Mouse (Mus musculus): ENCODE measurements around the gene Map2k2. TPM values are rescaled to one million over a fixed set of nuclear protein-coding genes. Genes with fewer than 3 reads are reported as not detected.

Map2k2 gene
- polyA plus RNA-seq, 1 experiment, result 53.0 TPM

- Histone ChIP-seq H3K36me3 (ENCODE audit: control insufficient read depth, insufficient read depth, low read length, poor library complexity, severe bottlenecking) (peaks cover 24% of the 10 kb centered on the region), H3K9me3 (replicated peaks; ENCODE audit: control insufficient read depth, insufficient read depth, low read length, poor library complexity, severe bottlenecking) (no peaks in the 10 kb centered on the region), H3K9ac (ENCODE audit: low read depth, poor library complexity, severe bottlenecking) (peak overlapping the region; percentile 69), H3K27ac (ENCODE audit: insufficient read depth, low read length) (0 out of 2 replicates have a peak overlapping the region, but pooled peaks have one; percentile 51), H3K4me3 (ENCODE audit: low read depth, low read length) (peak overlapping the region; percentile 8; the same call in 1 of the 2 replicates), H3K27me3 (ENCODE audit: control insufficient read depth, insufficient read depth, low read length, poor library complexity, severe bottlenecking) (no peaks in the 10 kb centered on the region), H3K4me1 (ENCODE audit: control insufficient read depth, insufficient read depth, low read length) (peaks cover 2% of the 10 kb centered on the region)
- TF ChIP-seq CTCF (IDR thresholded peaks at IDR 0.05; ENCODE audit: low read depth, low read length), result peak; percentile 34
- no peak for TF ChIP-seq POLR2A (IDR thresholded peaks at IDR 0.05; ENCODE audit: insufficient read depth, low read length)
- TF ChIP-seq EP300 (IDR thresholded peaks at IDR 0.05; ENCODE audit: insufficient read depth, low read depth, low read length), result no peak
Observed at GRCm38 (mm10) chr10:81143157-81143633, 37.5 kb downstream of the Map2k2 start.

DNA sequence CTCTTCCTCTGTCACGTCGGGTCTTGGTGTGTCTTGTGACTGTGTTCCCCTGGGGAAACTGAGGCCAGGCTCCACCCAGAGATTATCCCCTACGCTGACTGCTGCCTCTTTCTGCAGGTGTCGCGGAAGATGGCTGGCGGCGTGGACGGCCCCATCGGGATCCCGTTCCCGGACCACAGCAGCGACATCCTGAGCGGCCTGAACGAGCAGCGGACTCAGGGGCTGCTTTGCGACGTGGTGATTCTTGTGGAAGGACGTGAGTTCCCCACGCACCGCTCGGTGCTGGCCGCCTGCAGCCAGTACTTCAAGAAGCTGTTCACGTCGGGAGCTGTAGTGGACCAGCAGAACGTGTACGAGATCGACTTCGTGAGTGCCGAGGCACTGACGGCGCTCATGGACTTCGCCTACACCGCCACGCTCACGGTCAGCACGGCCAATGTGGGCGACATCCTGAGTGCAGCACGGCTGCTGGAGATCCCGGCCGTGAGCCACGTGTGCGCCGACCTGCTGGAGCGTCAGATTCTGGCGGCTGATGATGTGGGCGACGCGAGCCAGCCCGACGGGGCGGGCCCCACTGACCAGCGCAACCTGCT is 38.2 kb downstream of the Map2k2 start:
- Histone ChIP-seq H3K9ac (ENCODE audit: low read depth, poor library complexity, severe bottlenecking) (peak overlapping the region; percentile 69), H3K27ac (ENCODE audit: insufficient read depth, low read length) (no peak overlapping the region), H3K4me1 (ENCODE audit: control insufficient read depth, insufficient read depth, low read length) (peaks cover 2% of the 10 kb centered on the region), H3K4me3 (ENCODE audit: low read depth, low read length) (peak overlapping the region; percentile 32), H3K9me3 (replicated peaks; ENCODE audit: control insufficient read depth, insufficient read depth, low read length, poor library complexity, severe bottlenecking) (no peaks in the 10 kb centered on the region), H3K27me3 (ENCODE audit: control insufficient read depth, insufficient read depth, low read length, poor library complexity, severe bottlenecking) (no peaks in the 10 kb centered on the region), H3K36me3 (ENCODE audit: control insufficient read depth, insufficient read depth, low read length, poor library complexity, severe bottlenecking) (peaks cover 31% of the 10 kb centered on the region)
- no peak for TF ChIP-seq EP300 (IDR thresholded peaks at IDR 0.05; ENCODE audit: insufficient read depth, low read depth, low read length)

- peak overlapping the region; percentile 26 for H3K4me3 ChIP-seq (ENCODE audit: low read depth, low read length)
- no peak for TF ChIP-seq EP300 (IDR thresholded peaks at IDR 0.05; ENCODE audit: insufficient read depth, low read depth, low read length)
- TF ChIP-seq CTCF (IDR thresholded peaks at IDR 0.05; ENCODE audit: low read depth, low read length), result no peak
- TF ChIP-seq POLR2A (IDR thresholded peaks at IDR 0.05; ENCODE audit: insufficient read depth, low read length), result no peak
Observed at GRCm38 (mm10) chr10:81144667-81145066, 39.0 kb downstream of the Map2k2 start.

DNA sequence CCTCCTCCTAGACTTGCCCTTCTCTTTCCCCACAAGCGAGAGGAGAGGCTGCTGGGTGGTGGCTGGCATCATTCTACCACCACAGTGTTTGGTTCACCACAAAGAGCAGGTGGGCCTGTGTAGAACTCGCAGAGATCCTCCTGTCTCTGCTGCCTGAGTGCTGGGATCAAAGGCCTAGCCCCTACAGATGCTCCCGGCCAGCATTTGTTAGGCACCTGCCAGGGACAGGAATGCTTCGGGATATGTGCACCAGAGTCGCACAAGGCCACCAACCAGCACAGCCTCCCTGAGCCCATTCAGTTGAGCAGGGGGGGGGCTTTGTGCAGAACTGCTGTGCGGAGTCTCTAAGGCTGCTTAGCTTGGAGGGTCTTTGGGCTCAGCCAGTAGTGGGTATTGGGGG is 39.6 kb downstream of the Map2k2 start:
- H3K4me3 ChIP-seq (ENCODE audit: low read depth, low read length), result peak overlapping the region; percentile 26
- peak overlapping the region; percentile 22 for H3K27ac ChIP-seq (ENCODE audit: insufficient read depth, low read length)
- no peaks in the 10 kb centered on the region for H3K9me3 ChIP-seq (replicated peaks; ENCODE audit: control insufficient read depth, insufficient read depth, low read length, poor library complexity, severe bottlenecking)
- TF ChIP-seq POLR2A (IDR thresholded peaks at IDR 0.05; ENCODE audit: insufficient read depth, low read length), result no peak
- no peak for TF ChIP-seq CTCF (IDR thresholded peaks at IDR 0.05; ENCODE audit: low read depth, low read length)
- TF ChIP-seq EP300 (IDR thresholded peaks at IDR 0.05; ENCODE audit: insufficient read depth, low read depth, low read length), result no peak
- H3K4me1 ChIP-seq (ENCODE audit: control insufficient read depth, insufficient read depth, low read length), result no peaks in the 10 kb centered on the region
- H3K36me3 ChIP-seq (ENCODE audit: control insufficient read depth, insufficient read depth, low read length, poor library complexity, severe bottlenecking), result peaks cover 31% of the 10 kb centered on the region
- peak overlapping the region; percentile 69 for H3K9ac ChIP-seq (ENCODE audit: low read depth, poor library complexity, severe bottlenecking)
- no peaks in the 10 kb centered on the region for H3K27me3 ChIP-seq (ENCODE audit: control insufficient read depth, insufficient read depth, low read length, poor library complexity, severe bottlenecking)

More at GRCm38 (mm10) chr10:81144667-81145066, 39.0 kb downstream of the Map2k2 start:
- H3K27me3 ChIP-seq (ENCODE audit: control insufficient read depth, insufficient read depth, low read length, poor library complexity, severe bottlenecking), result no peaks in the 10 kb centered on the region
- no peaks in the 10 kb centered on the region for H3K4me1 ChIP-seq (ENCODE audit: control insufficient read depth, insufficient read depth, low read length)
- peak overlapping the region; percentile 69 for H3K9ac ChIP-seq (ENCODE audit: low read depth, poor library complexity, severe bottlenecking)
- peak overlapping the region; percentile 22 for H3K27ac ChIP-seq (ENCODE audit: insufficient read depth, low read length)
- H3K9me3 ChIP-seq (replicated peaks; ENCODE audit: control insufficient read depth, insufficient read depth, low read length, poor library complexity, severe bottlenecking), result no peaks in the 10 kb centered on the region
- peaks cover 31% of the 10 kb centered on the region for H3K36me3 ChIP-seq (ENCODE audit: control insufficient read depth, insufficient read depth, low read length, poor library complexity, severe bottlenecking)

DNA sequence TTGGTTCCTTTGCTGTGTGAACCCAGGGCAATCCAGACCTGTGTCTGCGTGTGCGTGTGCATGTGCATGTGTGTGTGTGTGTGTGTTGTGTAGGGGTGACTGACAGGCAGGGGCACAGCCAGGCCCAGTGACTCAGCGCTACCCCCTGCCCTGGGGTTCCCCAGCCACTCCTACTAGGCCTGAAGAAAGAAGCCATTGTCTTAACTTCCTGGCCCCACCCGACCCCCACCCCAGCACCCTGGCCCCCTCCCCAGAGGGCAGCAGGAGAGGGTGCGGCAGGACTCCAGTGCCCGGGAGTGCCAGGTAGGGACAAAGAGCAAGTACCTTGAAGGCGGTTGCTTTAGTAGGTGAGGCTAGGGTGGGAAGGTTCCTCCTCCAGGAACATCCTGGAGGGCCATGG is 40.1 kb downstream of the Map2k2 start:
- peak; percentile 81; the same call in 1 of the 2 replicates for TF ChIP-seq EP300 (IDR thresholded peaks at IDR 0.05; ENCODE audit: insufficient read depth, low read depth, low read length)
- no peak for TF ChIP-seq CTCF (IDR thresholded peaks at IDR 0.05; ENCODE audit: low read depth, low read length)
- H3K4me3 ChIP-seq (ENCODE audit: low read depth, low read length), result peak overlapping the region; percentile 26
- no peaks in the 10 kb centered on the region for H3K4me1 ChIP-seq (ENCODE audit: control insufficient read depth, insufficient read depth, low read length)
- H3K9me3 ChIP-seq (replicated peaks; ENCODE audit: control insufficient read depth, insufficient read depth, low read length, poor library complexity, severe bottlenecking), result no peaks in the 10 kb centered on the region
- H3K36me3 ChIP-seq (ENCODE audit: control insufficient read depth, insufficient read depth, low read length, poor library complexity, severe bottlenecking), result peaks cover 31% of the 10 kb centered on the region
- H3K27ac ChIP-seq (ENCODE audit: insufficient read depth, low read length), result peak overlapping the region; percentile 43
- no peaks in the 10 kb centered on the region for H3K27me3 ChIP-seq (ENCODE audit: control insufficient read depth, insufficient read depth, low read length, poor library complexity, severe bottlenecking)
- H3K9ac ChIP-seq (ENCODE audit: low read depth, poor library complexity, severe bottlenecking), result peak overlapping the region; percentile 69; the same call in 1 of the 2 replicates

GRCm38 (mm10) chr10:81146296-81146695 is 40.6 kb downstream of the Map2k2 start:
- no peaks in the 10 kb centered on the region for H3K4me1 ChIP-seq (ENCODE audit: control insufficient read depth, insufficient read depth, low read length)
- peak overlapping the region; percentile 44 for H3K27ac ChIP-seq (ENCODE audit: insufficient read depth, low read length)
- peaks cover 31% of the 10 kb centered on the region for H3K36me3 ChIP-seq (ENCODE audit: control insufficient read depth, insufficient read depth, low read length, poor library complexity, severe bottlenecking)
- H3K4me3 ChIP-seq (ENCODE audit: low read depth, low read length), result peak overlapping the region; percentile 21
- H3K27me3 ChIP-seq (ENCODE audit: control insufficient read depth, insufficient read depth, low read length, poor library complexity, severe bottlenecking), result no peaks in the 10 kb centered on the region
- TF ChIP-seq POLR2A (IDR thresholded peaks at IDR 0.05; ENCODE audit: insufficient read depth, low read length), result no peak
- no peak for TF ChIP-seq EP300 (IDR thresholded peaks at IDR 0.05; ENCODE audit: insufficient read depth, low read depth, low read length)
- TF ChIP-seq CTCF (IDR thresholded peaks at IDR 0.05; ENCODE audit: low read depth, low read length), result no peak
- peak overlapping the region; percentile 69 for H3K9ac ChIP-seq (ENCODE audit: low read depth, poor library complexity, severe bottlenecking)
- no peaks in the 10 kb centered on the region for H3K9me3 ChIP-seq (replicated peaks; ENCODE audit: control insufficient read depth, insufficient read depth, low read length, poor library complexity, severe bottlenecking)
